Mouse (Mus musculus): Measurements from ENCODE around the gene Vil1. TPM values are rescaled to one million over a fixed set of nuclear protein-coding genes. Genes with fewer than 3 reads are reported as not detected.

Vil1 gene
- polyA plus RNA-seq, 1 experiment from 2014 or later: 0.28 TPM

DNA sequence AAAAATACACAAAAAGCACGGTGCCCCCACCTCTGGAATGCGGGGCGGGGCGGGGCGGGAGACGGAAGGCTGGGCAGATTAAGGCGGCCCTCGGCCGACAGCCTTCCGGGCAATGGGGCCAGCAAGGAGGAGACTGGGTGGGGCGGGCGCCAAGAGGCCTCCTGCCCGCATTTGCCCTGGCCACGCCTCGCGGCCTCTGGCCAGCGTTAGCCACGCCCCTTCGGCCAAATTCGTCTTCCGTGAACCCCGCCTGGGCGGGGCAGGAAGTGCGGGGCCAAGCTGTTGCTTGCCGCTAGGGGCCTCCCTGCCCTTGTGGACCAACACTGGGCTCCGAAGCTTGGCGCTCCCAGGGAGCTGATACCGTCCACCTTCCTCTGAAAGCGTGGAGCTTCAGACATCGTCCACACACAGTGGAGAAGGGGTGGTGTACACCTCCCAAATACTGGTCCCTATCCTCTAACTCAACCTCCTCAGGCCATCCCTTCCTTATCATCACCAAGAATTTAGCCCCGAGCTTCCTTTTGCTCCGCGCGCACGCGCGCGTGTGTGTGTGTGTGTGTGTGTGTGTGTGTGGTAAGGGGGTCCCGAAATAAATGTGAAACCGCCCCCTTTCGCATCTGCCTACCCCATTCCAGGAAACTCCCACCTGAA is 11.8 kb upstream of the Vil1 start:
- 0% methylated on average over 37 of the region's 41 CpGs for WGBS
- Histone ChIP-seq H3K27me3 (no peaks in the 10 kb centered on the region), H3K4me1 (peaks cover 11% of the 10 kb centered on the region), H3K27ac (peak overlapping the region; percentile 37; the same call in 1 of the 2 replicates), H3K4me2 (peak overlapping the region; percentile 72), H3K9me3 (replicated peaks) (no peaks in the 10 kb centered on the region), H3K36me3 (ENCODE audit: poor library complexity, severe bottlenecking) (peaks cover 18% of the 10 kb centered on the region), H3K4me3 (peak overlapping the region; percentile 47), H3K9ac (peak overlapping the region; percentile 65)
- ATAC-seq: peak; percentile 89

- H3K4me1 ChIP-seq: peaks cover 5% of the 10 kb centered on the region
- no peak; the same call in none of the 2 replicates for ATAC-seq
- peak overlapping the region; percentile 65 for H3K9ac ChIP-seq
- peak overlapping the region; percentile 47 for H3K4me3 ChIP-seq
- H3K27ac ChIP-seq: peak overlapping the region; percentile 37; the same call in 1 of the 2 replicates
- H3K27me3 ChIP-seq: no peaks in the 10 kb centered on the region
- H3K9me3 ChIP-seq (replicated peaks): no peaks in the 10 kb centered on the region
- 5% methylated on average over 11 of the region's 11 CpGs for WGBS
- H3K36me3 ChIP-seq (ENCODE audit: poor library complexity, severe bottlenecking): peaks cover 18% of the 10 kb centered on the region
- peak overlapping the region; percentile 72 for H3K4me2 ChIP-seq
Measured at GRCm38 (mm10) chr1:74397919-74398451, 11.2 kb upstream of the Vil1 start.

GRCm38 (mm10) chr1:74400531-74400930 is 8.6 kb upstream of the Vil1 start:
- H3K9me3 ChIP-seq (replicated peaks): no peaks in the 10 kb centered on the region
- no peak overlapping the region for H3K27ac ChIP-seq
- H3K4me3 ChIP-seq: no peak overlapping the region
- no peak overlapping the region for H3K4me2 ChIP-seq
- no peak overlapping the region for H3K9ac ChIP-seq
- H3K4me1 ChIP-seq: no peaks in the 10 kb centered on the region
- ATAC-seq: no peak
- H3K36me3 ChIP-seq (ENCODE audit: poor library complexity, severe bottlenecking): no peaks in the 10 kb centered on the region
- WGBS: 86% methylated on average over 3 of the region's 3 CpGs
- no peaks in the 10 kb centered on the region for H3K27me3 ChIP-seq

DNA sequence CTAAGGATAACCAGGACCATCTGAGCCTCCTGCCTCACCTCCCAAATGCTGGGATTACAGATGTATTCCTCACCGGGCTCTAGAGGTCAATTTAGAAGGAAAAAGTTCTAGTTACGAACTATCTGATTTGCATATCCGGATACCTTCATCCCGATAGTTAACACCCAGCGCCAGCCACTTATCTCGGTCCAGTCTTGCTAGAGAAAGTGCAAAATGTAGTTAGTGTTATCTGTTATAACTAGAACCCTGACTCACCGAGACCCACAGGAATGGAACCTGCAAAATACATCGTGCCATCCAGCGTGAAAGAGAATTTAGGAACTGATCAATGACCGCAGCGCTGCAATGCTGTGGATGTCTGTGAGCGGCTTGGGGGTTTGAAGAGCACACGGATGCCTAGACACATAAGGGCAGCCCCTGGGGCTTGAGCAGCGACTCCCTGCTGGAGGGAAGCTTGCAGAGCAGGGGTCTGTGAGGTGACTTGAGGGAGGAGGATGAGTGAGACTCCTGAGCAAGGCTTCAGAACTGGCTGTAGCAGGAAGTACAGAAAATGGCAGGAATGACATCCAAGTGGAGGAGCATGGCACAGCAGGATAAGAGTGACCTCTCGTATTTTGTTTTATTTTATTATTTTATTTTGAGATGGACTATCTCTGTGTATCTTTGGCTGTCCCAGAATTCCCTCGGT is 8.0 kb upstream of the Vil1 start:
- Histone ChIP-seq H3K9ac (no peak overlapping the region), H3K9me3 (replicated peaks) (no peaks in the 10 kb centered on the region), H3K27ac (no peak overlapping the region), H3K4me1 (no peaks in the 10 kb centered on the region), H3K27me3 (no peaks in the 10 kb centered on the region), H3K4me3 (no peak overlapping the region), H3K36me3 (ENCODE audit: poor library complexity, severe bottlenecking) (no peaks in the 10 kb centered on the region), H3K4me2 (no peak overlapping the region)
- 57% methylated on average over 16 of the region's 16 CpGs for WGBS
- no peak for ATAC-seq

DNA sequence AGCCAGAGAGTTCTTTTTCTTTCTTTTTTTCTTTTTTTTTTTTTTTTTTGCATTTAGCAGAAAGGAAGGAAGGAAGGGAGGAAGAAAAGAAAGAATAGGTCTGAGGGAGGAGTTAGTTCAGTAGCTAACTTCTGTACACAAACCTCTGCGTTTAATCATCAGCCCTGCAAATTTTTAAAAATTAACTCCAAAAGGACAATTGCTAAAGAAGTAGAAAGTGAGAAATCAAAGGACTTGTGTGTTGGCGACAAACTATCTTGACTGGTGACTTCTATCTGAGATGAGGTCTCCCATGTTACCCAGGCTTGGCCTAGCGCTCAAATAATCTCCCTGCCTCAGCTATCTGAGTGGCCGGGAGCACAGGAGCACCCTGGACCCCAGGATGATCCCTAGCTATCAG is 5.0 kb upstream of the Vil1 start:
- Histone ChIP-seq H3K27me3 (no peaks in the 10 kb centered on the region), H3K4me2 (no peak overlapping the region), H3K36me3 (ENCODE audit: poor library complexity, severe bottlenecking) (no peaks in the 10 kb centered on the region), H3K4me1 (no peaks in the 10 kb centered on the region), H3K9me3 (replicated peaks) (no peaks in the 10 kb centered on the region), H3K4me3 (no peak overlapping the region), H3K9ac (no peak overlapping the region), H3K27ac (no peak overlapping the region)
- no peak for ATAC-seq
- 92% methylated on average over 4 of the region's 4 CpGs for WGBS

- Histone ChIP-seq H3K4me1 (no peaks in the 10 kb centered on the region), H3K9me3 (replicated peaks) (no peaks in the 10 kb centered on the region), H3K36me3 (ENCODE audit: poor library complexity, severe bottlenecking) (no peaks in the 10 kb centered on the region), H3K4me2 (no peak overlapping the region), H3K27me3 (no peaks in the 10 kb centered on the region), H3K27ac (no peak overlapping the region), H3K9ac (no peak overlapping the region), H3K4me3 (no peak overlapping the region)
- WGBS: 69% methylated on average over 2 of the region's 2 CpGs
- ATAC-seq: no peak
Measured at GRCm38 (mm10) chr1:74411753-74412325, 2.7 kb downstream of the Vil1 start.

DNA sequence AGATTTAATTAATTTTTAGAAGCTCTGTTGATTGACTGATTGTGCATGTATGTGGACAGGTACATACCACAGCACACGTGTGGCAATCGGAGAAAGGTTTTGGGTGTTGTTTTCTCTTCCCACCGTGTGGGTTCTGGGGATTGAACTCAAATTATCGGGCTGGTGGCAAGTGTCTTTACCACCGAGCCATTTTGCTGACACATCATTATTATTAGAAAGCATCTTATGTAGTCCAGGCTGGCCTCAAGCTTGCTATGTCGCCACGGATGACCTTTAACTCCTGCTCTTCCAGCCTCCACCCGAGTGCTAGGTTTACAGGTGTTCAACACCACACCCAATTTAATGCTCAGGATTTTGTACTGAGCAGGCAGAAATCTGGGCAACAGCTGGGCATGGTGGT is 3.5 kb downstream of the Vil1 start:
- Histone ChIP-seq H3K4me2 (no peak overlapping the region), H3K9me3 (replicated peaks) (no peaks in the 10 kb centered on the region), H3K27me3 (no peaks in the 10 kb centered on the region), H3K36me3 (ENCODE audit: poor library complexity, severe bottlenecking) (no peaks in the 10 kb centered on the region), H3K4me3 (no peak overlapping the region), H3K4me1 (no peaks in the 10 kb centered on the region), H3K9ac (no peak overlapping the region), H3K27ac (no peak overlapping the region)
- ATAC-seq: no peak
- 81% methylated on average over 8 of the region's 8 CpGs for WGBS

GRCm38 (mm10) chr1:74415143-74415542 is 6.0 kb downstream of the Vil1 start:
- Histone ChIP-seq H3K9ac (no peak overlapping the region), H3K27me3 (no peaks in the 10 kb centered on the region), H3K27ac (no peak overlapping the region), H3K4me3 (no peak overlapping the region), H3K4me2 (no peak overlapping the region), H3K4me1 (no peaks in the 10 kb centered on the region), H3K36me3 (ENCODE audit: poor library complexity, severe bottlenecking) (no peaks in the 10 kb centered on the region), H3K9me3 (replicated peaks) (no peaks in the 10 kb centered on the region)
- 35% methylated on average over 4 of the region's 4 CpGs for WGBS
- ATAC-seq: no peak

DNA sequence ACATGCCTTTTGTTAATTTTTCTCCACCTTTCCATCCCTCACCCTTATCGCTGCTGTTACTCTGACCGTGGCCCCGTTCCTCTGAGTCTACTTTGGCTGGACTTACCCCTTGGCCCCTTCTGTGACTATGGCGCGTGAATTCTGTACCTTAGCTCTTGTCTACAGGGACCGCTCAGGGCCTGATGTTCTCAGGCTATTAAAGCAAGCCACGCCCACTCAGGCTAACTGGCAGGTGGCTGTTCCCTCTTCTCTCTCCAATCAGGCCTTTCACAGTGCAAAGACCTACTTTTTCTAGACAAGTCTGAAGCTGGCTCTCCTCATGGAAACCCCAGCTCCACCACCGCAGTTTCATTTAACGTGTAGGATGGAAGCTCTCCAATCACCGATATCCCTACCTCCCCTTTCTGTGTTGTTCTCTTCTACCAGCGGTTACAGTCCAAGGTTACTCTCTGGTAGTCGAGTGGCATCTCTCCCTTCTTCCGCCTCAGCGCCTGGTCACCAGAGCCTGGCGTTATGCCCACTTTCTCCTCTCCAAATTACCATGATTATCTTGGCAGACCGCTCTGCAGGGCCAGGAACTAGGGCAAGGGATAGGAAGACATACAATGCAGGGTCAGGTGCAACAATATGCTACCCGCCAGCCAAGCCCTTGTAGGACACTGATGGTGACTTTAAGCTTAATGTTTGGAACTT is 9.7 kb downstream of the Vil1 start:
- no peak overlapping the region for H3K4me2 ChIP-seq
- no peak overlapping the region for H3K27ac ChIP-seq
- ATAC-seq: no peak
- 81% methylated on average over 17 of the region's 17 CpGs for WGBS
- no peaks in the 10 kb centered on the region for H3K27me3 ChIP-seq
- H3K36me3 ChIP-seq (ENCODE audit: poor library complexity, severe bottlenecking): no peaks in the 10 kb centered on the region
- H3K4me3 ChIP-seq: no peak overlapping the region
- H3K9me3 ChIP-seq (replicated peaks): no peaks in the 10 kb centered on the region
- no peak overlapping the region for H3K9ac ChIP-seq
- no peaks in the 10 kb centered on the region for H3K4me1 ChIP-seq

DNA sequence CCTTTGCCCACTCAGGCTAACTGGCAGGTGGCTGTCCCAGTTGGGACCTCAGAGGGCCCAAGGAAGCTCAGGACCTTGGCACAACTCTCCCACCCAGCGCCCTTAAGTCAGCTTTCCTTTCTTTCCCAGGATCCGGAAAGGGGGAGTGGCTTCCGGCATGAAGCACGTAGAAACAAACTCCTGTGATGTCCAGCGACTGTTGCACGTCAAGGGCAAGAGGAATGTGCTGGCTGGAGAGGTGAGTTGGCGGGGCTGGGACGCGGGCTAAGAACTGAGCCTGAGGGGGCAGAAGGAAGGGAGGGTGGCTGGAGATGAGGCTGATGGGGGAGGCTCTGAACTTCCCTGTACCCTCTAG is 10.2 kb downstream of the Vil1 start:
- Histone ChIP-seq H3K4me3 (no peak overlapping the region), H3K27me3 (no peaks in the 10 kb centered on the region), H3K9ac (no peak overlapping the region), H3K4me1 (no peaks in the 10 kb centered on the region), H3K36me3 (ENCODE audit: poor library complexity, severe bottlenecking) (no peaks in the 10 kb centered on the region), H3K4me2 (no peak overlapping the region), H3K9me3 (replicated peaks) (no peaks in the 10 kb centered on the region), H3K27ac (no peak overlapping the region)
- WGBS: 76% methylated on average over 9 of the region's 9 CpGs
- ATAC-seq: no peak

GRCm38 (mm10) chr1:74423147-74423546 is 14.0 kb downstream of the Vil1 start:
- Histone ChIP-seq H3K27ac (no peak overlapping the region), H3K27me3 (no peaks in the 10 kb centered on the region), H3K9me3 (replicated peaks) (no peaks in the 10 kb centered on the region), H3K4me2 (no peak overlapping the region), H3K4me3 (no peak overlapping the region), H3K36me3 (ENCODE audit: poor library complexity, severe bottlenecking) (no peaks in the 10 kb centered on the region), H3K9ac (no peak overlapping the region), H3K4me1 (no peaks in the 10 kb centered on the region)
- ATAC-seq: no peak
- 38% methylated on average over 8 of the region's 8 CpGs for WGBS

DNA sequence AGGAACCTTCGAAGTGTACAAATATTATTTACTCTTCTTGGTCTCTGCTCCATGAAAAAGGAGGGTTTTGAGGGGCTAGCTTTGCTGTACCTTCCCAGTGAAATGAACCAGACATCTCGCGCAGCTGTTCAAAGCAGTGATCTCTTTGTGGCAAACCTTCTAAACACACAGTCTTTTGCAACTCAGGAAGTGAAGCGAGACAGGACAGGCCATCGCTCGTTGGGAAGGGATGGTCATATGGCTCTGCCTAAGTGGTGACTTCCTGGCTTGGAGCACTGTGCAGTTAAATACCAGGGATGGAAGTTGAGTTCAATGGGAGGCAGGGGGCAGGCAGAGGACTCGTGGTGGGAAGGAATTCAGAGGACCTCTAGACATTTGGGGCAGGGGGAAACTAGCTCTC is 16.7 kb downstream of the Vil1 start:
- no peak for ATAC-seq
- no peak overlapping the region for H3K27ac ChIP-seq

More for the DNA sequence above, 16.7 kb downstream of the Vil1 start:
- Histone ChIP-seq H3K9me3 (replicated peaks) (no peaks in the 10 kb centered on the region), H3K4me1 (no peaks in the 10 kb centered on the region), H3K36me3 (ENCODE audit: poor library complexity, severe bottlenecking) (no peaks in the 10 kb centered on the region), H3K4me3 (no peak overlapping the region), H3K9ac (no peak overlapping the region), H3K27me3 (no peaks in the 10 kb centered on the region), H3K4me2 (no peak overlapping the region)
- WGBS: 84% methylated on average over 7 of the region's 7 CpGs

Data from forebrain, embryonic 13.5 days (tissue).